Mouse (Mus musculus) liver, embryonic 13.5 days (tissue): ENCODE data around the gene Ifit1bl2. TPM values are rescaled to one million over a fixed set of nuclear protein-coding genes. Genes with fewer than 3 reads are reported as not detected.
A peak's percentile ranks its signal among the peaks of the same experiment; 100 is the strongest.
"Not testable (repeated sequence)": the region's sequence is repeated elsewhere in the genome, so short reads cannot be mapped to it uniquely, and the experiment has no call there.

Experiments used
- ATAC-seq: fragments of 200-750 bp; cut with Nextera tagmentation; 2 replicates; pipeline ENCODE4 v1.8.0; 2017; ENCODE audit warnings: low read depth, mild to moderate bottlenecking, moderate number of reproducible peaks, moderate library complexity
- DNase-seq: peaks from one replicate; pipeline ENCODE4 v3.0.0; 2022
- H3K27ac ChIP-seq: fragments of 300-500 bp; sonication (generic); 2 replicates; pipeline ENCODE4 v1.5.1; 2015; ENCODE audit warnings: moderate library complexity, mild to moderate bottlenecking, inconsistent platforms
- H3K27me3 ChIP-seq: fragments of 300-500 bp; sonication (generic); 2 replicates; pipeline ENCODE4 v1.6.1; 2015; ENCODE audit warnings: mild to moderate bottlenecking, inconsistent platforms
- H3K36me3 ChIP-seq: fragments of 300-500 bp; sonication (generic); 2 replicates; pipeline ENCODE4 v1.6.1; 2015; ENCODE audit warnings: mild to moderate bottlenecking, inconsistent platforms
- H3K4me1 ChIP-seq: fragments of 300-500 bp; sonication (generic); replicated peaks from 2 replicates; pipeline ENCODE4 v1.6.1; 2015; ENCODE audit warnings: inconsistent platforms
- H3K4me2 ChIP-seq: fragments of 300-500 bp; sonication (generic); 2 replicates; pipeline ENCODE4 v1.6.1; 2015; ENCODE audit warnings: inconsistent platforms, mild to moderate bottlenecking, moderate library complexity
- H3K4me3 ChIP-seq: fragments of 300-500 bp; sonication (generic); replicated peaks from 2 replicates; pipeline ENCODE4 v1.5.1; 2015; ENCODE audit warnings: mild to moderate bottlenecking, inconsistent platforms
- H3K9ac ChIP-seq: fragments of 300-500 bp; sonication (generic); 2 replicates; pipeline ENCODE4 v1.6.1; 2015; ENCODE audit warnings: mild to moderate bottlenecking, inconsistent platforms
- H3K9me3 ChIP-seq: fragments of 300-500 bp; sonication (generic); replicated peaks from 2 replicates; pipeline ENCODE4 v1.6.1; 2016; ENCODE audit warnings: inconsistent platforms
- WGBS: fragments of 180-500 bp; shearing (Covaris S2); methylation state at CpG from one replicate; pipeline ENCODE4 v1.1.7; 2015; ENCODE audit not compliant: insufficient replicate concordance; 5-methylcytosine and 5-hydroxymethylcytosine counted together
- polyA plus RNA-seq: library from polyadenylated mRNA; unstranded; fragments of >200 nt; fragmentation: Nextera tagmentation; extraction: Ambion mirVana; gene quantifications from 2 replicates; pipeline ENCODE4 v1.2.1, GENCODE M21; 2015

Ifit1bl2 gene
- polyA plus RNA-seq, 1 experiment from 2014 or later, result 0.02 TPM

- Histone ChIP-seq H3K27me3 (no peaks in the 10 kb centered on the region), H3K27ac (no peak overlapping the region), H3K36me3 (no peaks in the 10 kb centered on the region), H3K9ac (no peak overlapping the region), H3K9me3 (no peaks in the 10 kb centered on the region), H3K4me2 (no peak overlapping the region), H3K4me3 (no peak overlapping the region), H3K4me1 (peaks cover 21% of the 10 kb centered on the region)
- no peak for DNase-seq
- no peak for ATAC-seq
- WGBS, result 69% methylated on average over 3 of the region's 3 CpGs
Measured at GRCm38 (mm10) chr19:34650276-34650675, 9.7 kb upstream of the Ifit1bl2 start.

- H3K36me3 ChIP-seq, H3K4me3 ChIP-seq, H3K9ac ChIP-seq, H3K27ac ChIP-seq, H3K4me2 ChIP-seq, H3K27me3 ChIP-seq, H3K9me3 ChIP-seq, DNase-seq, ATAC-seq: not testable (repeated sequence)
- H3K4me1 ChIP-seq, result peaks cover 11% of the 10 kb centered on the region
- WGBS, result 70% methylated on average over 8 of the region's 8 CpGs
Measured at GRCm38 (mm10) chr19:34647630-34648029, 7.1 kb upstream of the Ifit1bl2 start.

GRCm38 (mm10) chr19:34642616-34643015 lies 2.1 kb upstream of the Ifit1bl2 start:
- Histone ChIP-seq H3K4me1 (peaks cover 17% of the 10 kb centered on the region), H3K4me2 (no peak overlapping the region), H3K36me3 (no peaks in the 10 kb centered on the region), H3K9me3 (no peaks in the 10 kb centered on the region), H3K4me3 (no peak overlapping the region), H3K27ac (no peak overlapping the region), H3K9ac (no peak overlapping the region), H3K27me3 (no peaks in the 10 kb centered on the region)
- WGBS, result 60% methylated on average over 5 of the region's 5 CpGs
- DNase-seq, result no peak
- no peak for ATAC-seq

GRCm38 (mm10) chr19:34636933-34637557 lies 3.5 kb downstream of the Ifit1bl2 start:
- H3K4me3 ChIP-seq, result no peak overlapping the region
- peaks cover 8% of the 10 kb centered on the region for H3K4me1 ChIP-seq
- DNase-seq (no peak), ATAC-seq (peak; percentile 49; the same call in 1 of the 2 replicates)
- H3K27me3 ChIP-seq, result no peaks in the 10 kb centered on the region
- H3K9ac ChIP-seq, result no peak overlapping the region
- no peak overlapping the region for H3K4me2 ChIP-seq
- WGBS, result 4% methylated on average over 3 of the region's 3 CpGs
- no peaks in the 10 kb centered on the region for H3K9me3 ChIP-seq
- no peaks in the 10 kb centered on the region for H3K36me3 ChIP-seq
- H3K27ac ChIP-seq, result no peak overlapping the region

GRCm38 (mm10) chr19:34633484-34633883 lies 7.1 kb downstream of the Ifit1bl2 start:
- DNase-seq, result no peak
- H3K9ac ChIP-seq, result no peak overlapping the region
- H3K36me3 ChIP-seq, result no peaks in the 10 kb centered on the region
- H3K9me3 ChIP-seq, result no peaks in the 10 kb centered on the region
- H3K27ac ChIP-seq, result no peak overlapping the region
- 44% methylated on average over 2 of the region's 2 CpGs for WGBS
- H3K4me3 ChIP-seq, result no peak overlapping the region
- H3K4me1 ChIP-seq, result no peaks in the 10 kb centered on the region
- no peak for ATAC-seq
- H3K4me2 ChIP-seq, result no peak overlapping the region
- no peaks in the 10 kb centered on the region for H3K27me3 ChIP-seq

- Histone ChIP-seq H3K9ac (no peak overlapping the region), H3K27ac (no peak overlapping the region), H3K4me2 (no peak overlapping the region), H3K4me3 (no peak overlapping the region), H3K27me3 (no peaks in the 10 kb centered on the region), H3K4me1 (no peaks in the 10 kb centered on the region), H3K36me3 (no peaks in the 10 kb centered on the region), H3K9me3 (no peaks in the 10 kb centered on the region)
- DNase-seq, result no peak
- no peak for ATAC-seq
Measured at GRCm38 (mm10) chr19:34631487-34631886, 9.1 kb downstream of the Ifit1bl2 start.

- no peak for DNase-seq
- 46% methylated on average over 2 of the region's 2 CpGs for WGBS
- no peaks in the 10 kb centered on the region for H3K27me3 ChIP-seq
- no peaks in the 10 kb centered on the region for H3K4me1 ChIP-seq
- H3K27ac ChIP-seq, result no peak overlapping the region
- H3K9me3 ChIP-seq, result no peaks in the 10 kb centered on the region
- ATAC-seq, result no peak
- no peak overlapping the region for H3K9ac ChIP-seq
- no peak overlapping the region for H3K4me3 ChIP-seq
- no peaks in the 10 kb centered on the region for H3K36me3 ChIP-seq
- no peak overlapping the region for H3K4me2 ChIP-seq
Measured at GRCm38 (mm10) chr19:34627496-34627895, 13.0 kb downstream of the Ifit1bl2 start.

GRCm38 (mm10) chr19:34624663-34625062 lies 15.9 kb downstream of the Ifit1bl2 start:
- Histone ChIP-seq H3K9ac (no peak overlapping the region), H3K27me3 (no peaks in the 10 kb centered on the region), H3K9me3 (no peaks in the 10 kb centered on the region), H3K4me1 (no peaks in the 10 kb centered on the region), H3K27ac (no peak overlapping the region), H3K4me2 (no peak overlapping the region), H3K36me3 (no peaks in the 10 kb centered on the region), H3K4me3 (no peak overlapping the region)
- no peak for DNase-seq
- no peak for ATAC-seq
- 45% methylated on average over 4 of the region's 4 CpGs for WGBS

- no peaks in the 10 kb centered on the region for H3K9me3 ChIP-seq
- no peaks in the 10 kb centered on the region for H3K36me3 ChIP-seq
- no peak overlapping the region for H3K4me2 ChIP-seq
- no peaks in the 10 kb centered on the region for H3K4me1 ChIP-seq
- DNase-seq (no peak), ATAC-seq (no peak)
- H3K4me3 ChIP-seq, result no peak overlapping the region
- H3K27me3 ChIP-seq, result no peaks in the 10 kb centered on the region
- 75% methylated on average over 6 of the region's 6 CpGs for WGBS
- H3K9ac ChIP-seq, result no peak overlapping the region
- no peak overlapping the region for H3K27ac ChIP-seq
Measured at GRCm38 (mm10) chr19:34623781-34624180, 16.8 kb downstream of the Ifit1bl2 start.

- no peaks in the 10 kb centered on the region for H3K4me1 ChIP-seq
- no peak for DNase-seq
- no peak overlapping the region for H3K9ac ChIP-seq
- WGBS, result 59% methylated on average over 5 of the region's 5 CpGs
- H3K27me3 ChIP-seq, result no peaks in the 10 kb centered on the region
- no peaks in the 10 kb centered on the region for H3K9me3 ChIP-seq
- no peak overlapping the region for H3K4me2 ChIP-seq
- no peaks in the 10 kb centered on the region for H3K36me3 ChIP-seq
- H3K27ac ChIP-seq, result no peak overlapping the region
- H3K4me3 ChIP-seq, result no peak overlapping the region
- no peak for ATAC-seq
Measured at GRCm38 (mm10) chr19:34620871-34621270, 19.7 kb downstream of the Ifit1bl2 start.

- not testable (repeated sequence) for H3K4me1 ChIP-seq, DNase-seq, H3K4me3 ChIP-seq, H3K9ac ChIP-seq, H3K4me2 ChIP-seq, H3K27ac ChIP-seq, H3K36me3 ChIP-seq, ATAC-seq, H3K9me3 ChIP-seq, H3K27me3 ChIP-seq
- 54% methylated on average over 6 of the region's 11 CpGs for WGBS
Measured at GRCm38 (mm10) chr19:34612243-34613001, 28.1 kb downstream of the Ifit1bl2 start.

- H3K9me3 ChIP-seq, H3K9ac ChIP-seq, ATAC-seq, DNase-seq, H3K4me1 ChIP-seq, H3K36me3 ChIP-seq, H3K27me3 ChIP-seq, H3K4me3 ChIP-seq, H3K27ac ChIP-seq, H3K4me2 ChIP-seq: not testable (repeated sequence)
- WGBS, result 38% methylated on average over 3 of the region's 3 CpGs
Measured at GRCm38 (mm10) chr19:34610118-34610517, 30.4 kb downstream of the Ifit1bl2 start.
